Mouse (Mus musculus) midbrain, embryonic 15.5 days (tissue): Measurements from ENCODE around the gene Myh10. TPM values are rescaled to one million over a fixed set of nuclear protein-coding genes. Genes with fewer than 3 reads are reported as not detected.

Experiments used
- ATAC-seq: fragments of 200-750 bp; cut with Nextera tagmentation; replicated peaks from 2 replicates; pipeline ENCODE4 v1.8.0; 2017; ENCODE audit warnings: moderate TSS enrichment
- H3K27ac ChIP-seq: fragments of 300-500 bp; sonication (generic); 2 replicates; pipeline ENCODE4 v1.5.1; 2015; ENCODE audit warnings: mild to moderate bottlenecking, inconsistent platforms
- H3K27me3 ChIP-seq: fragments of 300-500 bp; sonication (generic); replicated peaks from 2 replicates; pipeline ENCODE4 v1.6.1; 2015; ENCODE audit warnings: inconsistent platforms
- H3K36me3 ChIP-seq: fragments of 300-500 bp; sonication (generic); replicated peaks from 2 replicates; pipeline ENCODE4 v1.6.1; 2015; ENCODE audit warnings: inconsistent platforms
- H3K4me1 ChIP-seq: fragments of 300-500 bp; sonication (generic); 2 replicates; pipeline ENCODE4 v1.6.1; 2015; ENCODE audit warnings: inconsistent platforms
- H3K4me2 ChIP-seq: fragments of 300-500 bp; sonication (generic); 2 replicates; pipeline ENCODE4 v1.6.1; 2015; ENCODE audit warnings: inconsistent platforms, mild to moderate bottlenecking, moderate library complexity
- H3K4me3 ChIP-seq: fragments of 300-500 bp; sonication (generic); 2 replicates; pipeline ENCODE4 v1.5.1; 2015; ENCODE audit warnings: mild to moderate bottlenecking, inconsistent platforms
- H3K9ac ChIP-seq: fragments of 300-500 bp; sonication (generic); 2 replicates; pipeline ENCODE4 v1.6.1; 2015; ENCODE audit warnings: mild to moderate bottlenecking, inconsistent platforms
- H3K9me3 ChIP-seq: fragments of 300-500 bp; sonication (generic); 2 replicates; pipeline ENCODE4 v1.6.1; 2016; ENCODE audit warnings: inconsistent platforms
- WGBS: fragments of 180-500 bp; shearing (Covaris S2); methylation state at CpG from one replicate; pipeline ENCODE4 v1.1.7; 2015; ENCODE audit warnings: mixed read lengths; 5-methylcytosine and 5-hydroxymethylcytosine counted together
- polyA plus RNA-seq: library from polyadenylated mRNA; unstranded; fragments of >200 nt; fragmentation: Nextera tagmentation; extraction: Ambion mirVana; gene quantifications from 2 replicates; pipeline ENCODE4 v1.2.1, GENCODE M21; 2015

Myh10 gene
- 104 and 109 TPM in 2 replicates for polyA plus RNA-seq

DNA sequence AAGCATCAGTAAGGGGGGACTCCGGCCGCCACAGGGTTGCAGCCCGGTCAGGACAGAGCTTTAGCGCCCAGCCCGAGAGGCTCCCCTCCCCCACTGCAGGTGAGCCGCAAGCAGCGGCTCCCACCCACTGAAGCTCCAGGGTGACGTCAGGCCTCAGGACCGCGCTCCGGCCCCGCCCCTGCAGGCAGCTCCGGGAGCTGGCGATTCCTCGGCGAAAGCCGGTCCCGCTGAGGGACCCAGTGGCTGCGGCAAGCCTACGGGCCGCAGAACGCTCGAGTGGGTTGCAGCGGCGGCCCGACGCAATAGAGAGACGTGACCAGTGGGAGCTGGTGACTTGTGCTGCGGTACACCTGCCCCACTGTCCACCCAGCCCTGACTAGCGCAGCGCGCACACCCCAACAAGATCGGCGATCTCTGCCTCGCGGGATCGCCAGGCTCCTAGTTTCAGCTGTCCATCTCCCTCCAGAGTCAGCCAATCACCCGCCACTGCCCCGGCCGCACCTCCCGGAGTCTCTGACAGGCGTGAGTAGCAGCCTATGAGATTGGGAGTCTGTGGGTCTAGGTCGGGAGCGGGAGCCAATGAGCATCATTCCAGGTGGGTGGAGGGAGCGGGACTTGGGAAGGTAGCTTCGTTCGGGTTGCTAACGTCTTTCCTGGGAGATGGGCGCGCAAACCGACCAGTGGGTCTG is at the start of gene Myh10:
TSS of gene Myh10 (plus strand) at position 239 of the 689 bp plus-strand sequence.
- H3K4me3 ChIP-seq, result peak within 1 kb of the TSS; percentile 92
- no peaks in the 10 kb centered on the region for H3K9me3 ChIP-seq
- peak within 1 kb of the TSS; percentile 88 for H3K4me2 ChIP-seq
- peak within 1 kb of the TSS; percentile 98 for H3K9ac ChIP-seq
- H3K27me3 ChIP-seq, result no peaks in the 10 kb centered on the region
- peak within 1 kb of the TSS; percentile 99 for H3K27ac ChIP-seq
- peak; percentile 99 for ATAC-seq
- H3K36me3 ChIP-seq, result no peaks in the 10 kb centered on the region
- H3K4me1 ChIP-seq, result peaks cover 14% of the 10 kb centered on the region
- WGBS, result under 1% methylated on average over 51 of the region's 51 CpGs

GRCm38 (mm10) chr11:68644781-68645180 is 46.6 kb upstream of the Myh10 start:
- H3K27me3 ChIP-seq, result no peaks in the 10 kb centered on the region
- H3K27ac ChIP-seq, result no peak overlapping the region
- H3K4me2 ChIP-seq, result no peak overlapping the region
- no peaks in the 10 kb centered on the region for H3K9me3 ChIP-seq
- H3K36me3 ChIP-seq, result no peaks in the 10 kb centered on the region
- 47% methylated on average over 6 of the region's 6 CpGs for WGBS
- H3K9ac ChIP-seq, result no peak overlapping the region
- peaks cover 6% of the 10 kb centered on the region; the same call in 1 of the 2 replicates for H3K4me1 ChIP-seq
- ATAC-seq, result no peak
- H3K4me3 ChIP-seq, result no peak overlapping the region

DNA sequence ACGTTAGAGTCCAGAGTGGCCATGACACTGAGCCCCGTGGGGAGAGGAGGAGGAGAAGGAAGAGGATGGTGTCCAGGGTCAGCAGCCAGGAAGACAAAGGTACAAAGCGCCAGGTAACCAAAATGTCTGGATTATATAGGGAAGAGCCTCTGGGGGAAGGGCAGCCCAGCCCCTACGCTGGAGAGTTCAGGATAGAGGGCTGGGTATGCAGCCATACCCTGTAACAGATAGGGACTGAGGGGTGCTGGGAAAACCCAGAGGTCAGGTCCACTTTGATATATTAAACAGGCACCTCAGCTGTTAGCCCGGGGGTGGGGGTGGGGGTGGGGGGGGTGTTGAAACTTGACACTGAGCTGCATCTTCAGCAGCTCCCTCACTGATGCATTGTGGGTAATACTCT is 43.6 kb upstream of the Myh10 start:
- Histone ChIP-seq H3K9me3 (no peaks in the 10 kb centered on the region), H3K36me3 (no peaks in the 10 kb centered on the region), H3K4me3 (no peak overlapping the region), H3K27me3 (no peaks in the 10 kb centered on the region), H3K4me1 (peaks cover 6% of the 10 kb centered on the region; the same call in 1 of the 2 replicates), H3K27ac (no peak overlapping the region), H3K4me2 (no peak overlapping the region), H3K9ac (no peak overlapping the region)
- WGBS, result 71% methylated on average over 5 of the region's 5 CpGs
- no peak for ATAC-seq

DNA sequence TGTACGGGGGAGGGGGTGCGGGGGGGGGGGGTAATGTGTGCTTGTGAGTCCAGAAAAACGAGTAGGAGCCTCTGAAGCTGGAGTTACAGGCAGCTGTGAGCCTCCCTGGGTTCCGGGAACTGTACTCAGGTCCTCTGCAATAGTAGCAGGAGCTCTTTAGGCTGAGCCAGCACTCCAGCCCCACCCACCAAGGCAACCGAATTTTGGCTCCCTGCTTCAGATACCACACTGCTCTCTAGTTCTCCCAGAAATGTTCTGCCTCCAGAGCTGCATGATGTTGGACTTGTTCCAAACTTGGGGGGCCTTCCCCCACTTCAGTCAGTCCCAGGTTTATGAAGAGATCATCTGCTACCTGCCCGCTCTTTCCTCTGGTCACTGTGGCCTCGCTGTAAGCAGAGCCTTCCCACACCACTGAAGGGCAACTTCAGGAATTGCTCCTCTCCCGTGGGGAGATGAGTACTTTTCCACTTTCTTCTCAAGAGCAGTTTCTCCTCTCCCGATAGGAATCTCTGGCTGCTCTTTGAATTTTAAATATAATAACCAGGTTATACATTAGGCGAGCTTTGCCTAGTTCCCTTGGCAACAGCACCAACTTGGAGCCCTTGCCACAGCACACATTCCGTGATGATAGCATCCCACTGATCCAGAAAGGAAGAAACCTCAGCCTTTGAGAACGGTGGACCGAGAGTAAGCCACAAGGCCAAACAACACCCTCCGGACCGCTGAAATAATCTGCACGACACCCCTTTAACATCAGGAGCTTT is 42.8 kb upstream of the Myh10 start:
- Histone ChIP-seq H3K9ac (no peak overlapping the region), H3K27ac (no peak overlapping the region), H3K4me2 (no peak overlapping the region), H3K36me3 (no peaks in the 10 kb centered on the region), H3K9me3 (no peaks in the 10 kb centered on the region), H3K4me3 (no peak overlapping the region), H3K27me3 (no peaks in the 10 kb centered on the region), H3K4me1 (peaks cover 6% of the 10 kb centered on the region; the same call in 1 of the 2 replicates)
- WGBS, result 73% methylated on average over 15 of the region's 16 CpGs
- ATAC-seq, result no peak

DNA sequence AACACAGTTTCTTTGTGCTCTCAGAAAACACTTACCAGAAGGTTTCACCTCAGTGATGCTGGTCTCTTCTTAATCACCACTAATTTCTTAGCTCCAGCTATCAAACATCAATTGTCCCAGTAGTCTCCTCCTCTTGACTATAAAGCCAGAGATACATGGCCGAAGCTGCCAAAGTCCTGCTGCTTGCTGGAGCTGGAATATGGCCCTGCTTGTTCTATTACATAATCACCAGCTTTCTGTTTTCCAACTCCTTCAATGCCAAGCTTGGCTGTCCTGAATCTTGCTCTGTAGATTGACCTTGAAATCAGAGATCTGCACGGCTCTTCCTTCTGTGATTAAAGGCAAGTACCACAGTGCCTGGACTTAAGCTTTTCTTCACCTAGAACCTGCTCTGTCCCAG is 39.8 kb upstream of the Myh10 start:
- Histone ChIP-seq H3K4me1 (peaks cover 8% of the 10 kb centered on the region; the same call in 1 of the 2 replicates), H3K36me3 (no peaks in the 10 kb centered on the region), H3K27me3 (no peaks in the 10 kb centered on the region), H3K27ac (no peak overlapping the region), H3K4me3 (no peak overlapping the region), H3K4me2 (no peak overlapping the region), H3K9ac (no peak overlapping the region), H3K9me3 (no peaks in the 10 kb centered on the region)
- ATAC-seq, result no peak
- 92% methylated on average over 2 of the region's 2 CpGs for WGBS

- Histone ChIP-seq H3K4me1 (0 out of 2 replicates have a peak, but pooled peaks cover 4% of the 10 kb centered on the region), H3K27me3 (no peaks in the 10 kb centered on the region), H3K4me3 (no peak overlapping the region), H3K9ac (no peak overlapping the region), H3K4me2 (no peak overlapping the region), H3K27ac (no peak overlapping the region), H3K36me3 (no peaks in the 10 kb centered on the region), H3K9me3 (no peaks in the 10 kb centered on the region)
- no peak for ATAC-seq
- WGBS, result 61% methylated on average over 1 of the region's 1 CpGs
Observed at GRCm38 (mm10) chr11:68655524-68655923, 35.8 kb upstream of the Myh10 start.

DNA sequence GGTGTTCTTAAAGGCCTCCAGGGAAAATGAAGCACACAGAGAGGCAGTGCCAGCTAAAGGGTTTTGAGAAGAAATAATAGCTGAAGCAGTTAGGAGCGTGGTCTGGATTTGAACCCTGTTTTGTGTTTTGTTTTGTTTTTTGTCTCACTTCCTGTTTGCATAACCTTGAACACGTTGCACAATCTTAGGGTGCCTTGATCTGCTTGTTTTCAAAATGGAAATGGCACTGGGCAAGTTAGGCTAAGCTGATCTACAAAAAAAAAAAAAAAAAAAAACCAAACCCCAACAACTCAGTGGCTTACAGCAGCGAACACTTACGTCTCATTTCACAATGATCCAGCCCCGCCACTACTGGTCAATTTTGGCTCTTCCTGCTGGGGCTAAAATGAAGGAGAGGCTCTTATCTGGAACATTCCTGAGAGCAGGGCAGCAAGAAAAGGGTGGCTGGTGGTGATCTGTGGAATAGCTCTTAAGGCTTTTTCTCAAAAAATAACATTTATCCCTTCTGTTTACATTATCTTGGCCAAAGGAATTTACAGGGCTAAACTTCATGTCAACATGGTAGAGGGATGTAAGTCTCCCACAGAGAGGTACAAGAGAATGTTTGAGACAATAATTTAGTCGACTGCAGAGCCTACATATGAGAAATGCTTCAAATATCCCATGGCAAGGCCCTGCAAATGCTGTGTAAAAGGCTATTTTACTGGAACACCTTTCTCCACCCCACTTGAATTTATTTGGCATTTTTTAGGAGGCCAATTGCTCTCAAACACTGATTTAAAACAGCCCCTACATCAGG is 34.3 kb upstream of the Myh10 start:
- Histone ChIP-seq H3K27ac (no peak overlapping the region), H3K27me3 (no peaks in the 10 kb centered on the region), H3K4me2 (no peak overlapping the region), H3K36me3 (no peaks in the 10 kb centered on the region), H3K9ac (no peak overlapping the region), H3K4me3 (no peak overlapping the region), H3K9me3 (no peaks in the 10 kb centered on the region), H3K4me1 (0 out of 2 replicates have a peak, but pooled peaks cover 4% of the 10 kb centered on the region)
- ATAC-seq, result no peak
- WGBS, result 55% methylated on average over 6 of the region's 6 CpGs

DNA sequence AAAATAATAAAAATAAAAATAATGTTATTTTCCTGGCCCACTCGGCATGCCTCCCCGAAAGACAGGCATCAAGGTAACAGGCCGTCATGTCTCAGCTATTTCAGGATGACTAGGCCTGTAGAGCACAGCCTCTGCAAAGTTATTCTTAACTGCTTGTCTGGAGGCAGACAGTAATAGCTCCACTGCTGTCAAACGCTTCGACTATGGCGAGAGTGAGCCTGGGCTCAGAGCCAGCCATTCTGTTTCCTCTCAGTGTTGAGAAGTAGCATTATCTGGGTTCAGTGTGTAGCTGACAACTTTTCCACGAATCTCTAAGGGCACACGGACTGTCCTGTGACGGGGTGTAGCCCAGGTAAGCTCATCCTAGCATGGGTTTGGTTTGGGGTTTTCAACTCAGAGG is 33.5 kb upstream of the Myh10 start:
- 74% methylated on average over 9 of the region's 9 CpGs for WGBS
- no peak for ATAC-seq

DNA sequence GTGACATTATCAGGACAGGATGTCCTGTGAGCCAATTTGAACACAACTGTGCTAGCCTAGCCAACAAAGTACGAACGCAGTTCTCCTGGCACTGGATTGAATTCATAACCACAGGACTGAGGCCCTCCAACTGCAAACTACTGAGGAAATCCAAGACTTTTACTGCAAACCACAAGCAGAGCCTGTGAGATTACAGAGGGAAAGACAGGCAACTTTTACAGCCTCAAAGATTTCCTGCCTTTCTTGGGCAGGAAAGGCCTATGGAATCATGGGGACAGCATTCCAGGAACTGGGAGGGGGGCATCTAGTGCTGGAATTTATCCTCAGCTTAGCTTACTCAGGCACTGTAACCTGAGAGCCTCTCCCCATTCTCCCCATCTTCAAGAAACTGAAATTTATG is 26.0 kb upstream of the Myh10 start:
- no peak overlapping the region for H3K4me2 ChIP-seq
- no peaks in the 10 kb centered on the region for H3K27me3 ChIP-seq
- 88% methylated on average over 2 of the region's 2 CpGs for WGBS
- H3K27ac ChIP-seq, result no peak overlapping the region
- no peak for ATAC-seq
- no peaks in the 10 kb centered on the region for H3K9me3 ChIP-seq
- H3K4me3 ChIP-seq, result no peak overlapping the region
- H3K4me1 ChIP-seq, result no peaks in the 10 kb centered on the region
- H3K36me3 ChIP-seq, result no peaks in the 10 kb centered on the region
- no peak overlapping the region for H3K9ac ChIP-seq

More for the DNA sequence above, 33.5 kb upstream of the Myh10 start:
- no peaks in the 10 kb centered on the region for H3K27me3 ChIP-seq
- no peak overlapping the region for H3K27ac ChIP-seq
- no peaks in the 10 kb centered on the region for H3K9me3 ChIP-seq
- H3K4me3 ChIP-seq, result no peak overlapping the region
- no peak overlapping the region for H3K4me2 ChIP-seq
- 0 out of 2 replicates have a peak, but pooled peaks cover 4% of the 10 kb centered on the region for H3K4me1 ChIP-seq
- H3K9ac ChIP-seq, result no peak overlapping the region
- no peaks in the 10 kb centered on the region for H3K36me3 ChIP-seq

- WGBS, result 61% methylated on average over 2 of the region's 2 CpGs
- Histone ChIP-seq H3K9me3 (no peaks in the 10 kb centered on the region), H3K4me3 (no peak overlapping the region), H3K27ac (no peak overlapping the region), H3K4me1 (no peaks in the 10 kb centered on the region), H3K9ac (no peak overlapping the region), H3K4me2 (no peak overlapping the region), H3K36me3 (no peaks in the 10 kb centered on the region), H3K27me3 (no peaks in the 10 kb centered on the region)
- ATAC-seq, result no peak
Observed at GRCm38 (mm10) chr11:68666210-68666609, 25.1 kb upstream of the Myh10 start.

GRCm38 (mm10) chr11:68672270-68672970 is 18.9 kb upstream of the Myh10 start:
- Histone ChIP-seq H3K36me3 (no peaks in the 10 kb centered on the region), H3K4me3 (no peak overlapping the region), H3K4me2 (no peak overlapping the region), H3K27me3 (no peaks in the 10 kb centered on the region), H3K27ac (no peak overlapping the region), H3K9me3 (no peaks in the 10 kb centered on the region), H3K4me1 (no peaks in the 10 kb centered on the region), H3K9ac (no peak overlapping the region)
- WGBS, result 76% methylated on average over 5 of the region's 5 CpGs
- ATAC-seq, result no peak

DNA sequence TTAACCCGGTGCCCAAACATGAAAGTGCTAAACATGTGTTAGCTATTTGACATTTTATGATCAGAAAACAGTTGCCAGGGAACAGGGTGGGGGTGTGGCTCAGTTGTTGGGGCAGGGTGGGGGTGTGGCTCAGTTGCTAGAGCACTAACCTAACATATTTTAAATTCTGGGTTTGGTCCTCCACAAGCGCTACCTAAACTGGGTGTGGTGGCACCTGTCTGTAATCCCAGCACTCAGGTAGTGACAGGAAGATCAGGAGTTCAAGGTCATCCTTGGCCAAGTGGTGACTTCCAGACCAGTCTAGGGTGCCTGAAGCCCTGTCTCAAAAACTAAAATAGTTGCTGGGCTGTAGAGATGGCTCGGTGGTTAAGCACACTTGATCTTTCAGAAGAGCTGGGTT is 17.3 kb upstream of the Myh10 start:
- no peak overlapping the region for H3K4me2 ChIP-seq
- H3K27ac ChIP-seq, result no peak overlapping the region
- no peak overlapping the region for H3K9ac ChIP-seq
- H3K27me3 ChIP-seq, result no peaks in the 10 kb centered on the region
- no peaks in the 10 kb centered on the region for H3K36me3 ChIP-seq
- no peaks in the 10 kb centered on the region for H3K4me1 ChIP-seq
- no peaks in the 10 kb centered on the region for H3K9me3 ChIP-seq
- WGBS, result 92% methylated on average over 3 of the region's 3 CpGs
- no peak overlapping the region for H3K4me3 ChIP-seq
- ATAC-seq, result no peak
